Mouse (Mus musculus) kidney, embryonic 16.5 days (tissue): Measurements from ENCODE around the gene Mast4. TPM values are rescaled to one million over a fixed set of nuclear protein-coding genes. Genes with fewer than 3 reads are reported as not detected.

ENCODE experiments used
- ATAC-seq: fragments of 200-750 bp; cut with Nextera tagmentation; 2 replicates; pipeline ENCODE4 v1.8.0; 2017; ENCODE audit warnings: moderate TSS enrichment; ENCODE audit not compliant: low FRiP score, low TSS enrichment
- H3K27ac ChIP-seq: fragments of 300-500 bp; sonication (generic); 2 replicates; pipeline ENCODE4 v1.5.1; 2014; ENCODE audit warnings: low read length
- H3K27me3 ChIP-seq: fragments of 300-500 bp; sonication (generic); 2 replicates; pipeline ENCODE4 v1.6.1; 2014; ENCODE audit warnings: low read length, control low read depth, mixed read lengths; ENCODE audit not compliant: insufficient read depth
- H3K36me3 ChIP-seq: fragments of 300-500 bp; sonication (generic); 2 replicates; pipeline ENCODE4 v1.6.1; 2014; ENCODE audit warnings: low read length, control low read depth, mixed read lengths; ENCODE audit not compliant: insufficient read depth
- H3K4me1 ChIP-seq: fragments of 300-500 bp; sonication (generic); 2 replicates; pipeline ENCODE4 v1.6.1; 2014; ENCODE audit warnings: low read length, control low read depth, mixed read lengths; ENCODE audit not compliant: insufficient read depth
- H3K4me2 ChIP-seq: fragments of 300-500 bp; sonication (generic); replicated peaks from 2 replicates; pipeline ENCODE4 v1.6.1; 2014; ENCODE audit warnings: low read depth, low read length
- H3K4me3 ChIP-seq: fragments of 300-500 bp; sonication (generic); 2 replicates; pipeline ENCODE4 v1.5.1; 2014; ENCODE audit warnings: mild to moderate bottlenecking, low read length
- H3K9ac ChIP-seq: fragments of 300-500 bp; sonication (generic); replicated peaks from 2 replicates; pipeline ENCODE4 v1.6.1; 2014; ENCODE audit warnings: low read length
- H3K9me3 ChIP-seq: fragments of 300-500 bp; sonication (generic); 2 replicates; pipeline ENCODE4 v1.6.1; 2016; ENCODE audit warnings: low read length, control low read depth
- WGBS: fragments of 180-500 bp; shearing (Covaris S2); extraction: QIAGEN DNeasy Blood & Tissue Kit; methylation state at CpG from one replicate; pipeline ENCODE4 v1.1.7; 2014; 5-methylcytosine and 5-hydroxymethylcytosine counted together
- polyA plus RNA-seq: library from polyadenylated mRNA; unstranded; fragments of >200 nt; fragmentation: Nextera tagmentation; extraction: Ambion mirVana; gene quantifications from 2 replicates; pipeline ENCODE4 v1.2.1, GENCODE M21; 2015

Mast4 gene
- polyA plus RNA-seq, 1 experiment from 2014 or later: 19.9 TPM

DNA sequence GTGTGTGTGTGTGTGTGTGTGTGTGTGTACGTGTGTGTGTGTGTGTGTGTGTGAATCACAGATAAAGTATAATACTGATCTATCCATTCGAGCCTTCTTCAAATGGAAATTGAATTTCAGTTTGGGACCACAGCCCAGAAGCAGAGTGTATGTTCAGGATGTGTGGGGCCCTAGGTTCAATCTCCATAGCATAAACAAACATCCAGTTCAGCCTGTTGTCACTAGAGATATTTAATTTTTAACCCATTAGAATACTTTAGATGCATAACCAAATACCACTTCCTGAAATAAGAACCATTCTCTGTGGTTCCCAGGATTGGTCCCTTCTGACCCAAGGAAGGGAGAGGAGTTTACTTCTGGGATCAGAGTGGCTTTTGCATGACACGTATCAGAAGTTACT lies 468.8 kb downstream of the Mast4 start:
- H3K4me3 ChIP-seq: no peak overlapping the region
- no peak overlapping the region for H3K4me2 ChIP-seq
- H3K36me3 ChIP-seq: peaks cover 5% of the 10 kb centered on the region; the same call in 1 of the 2 replicates
- H3K4me1 ChIP-seq: peaks cover 25% of the 10 kb centered on the region
- ATAC-seq: peak; percentile 40; the same call in 1 of the 2 replicates
- WGBS: 46% methylated on average over 3 of the region's 3 CpGs
- H3K9ac ChIP-seq: peak overlapping the region; percentile 49; the same call in 1 of the 2 replicates
- H3K27ac ChIP-seq: peak overlapping the region; percentile 88
- no peaks in the 10 kb centered on the region for H3K27me3 ChIP-seq
- H3K9me3 ChIP-seq: peaks cover 10% of the 10 kb centered on the region

DNA sequence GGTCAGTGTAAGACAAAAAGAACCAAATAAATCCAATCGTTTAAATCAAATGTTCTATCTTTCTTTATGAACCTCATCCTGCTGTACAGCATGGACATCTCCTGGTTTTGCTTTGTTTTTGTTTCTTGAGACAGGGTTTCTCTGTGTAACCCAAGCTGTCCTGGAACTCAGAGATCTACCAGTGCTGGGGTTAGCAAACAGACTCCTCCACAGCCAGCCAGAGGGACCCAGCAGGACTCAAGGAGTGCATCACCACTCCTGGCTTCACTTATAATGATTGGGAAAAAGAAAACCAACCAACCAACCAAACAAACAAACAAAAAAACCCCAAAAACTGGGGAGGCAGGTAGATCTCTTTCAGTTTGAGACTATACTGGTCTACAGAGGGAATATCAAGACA lies 469.5 kb downstream of the Mast4 start:
- peak; percentile 61; the same call in 1 of the 2 replicates for ATAC-seq
- H3K4me1 ChIP-seq: peaks cover 30% of the 10 kb centered on the region
- no peak overlapping the region for H3K4me3 ChIP-seq
- 35% methylated on average over 1 of the region's 1 CpGs for WGBS
- no peaks in the 10 kb centered on the region for H3K27me3 ChIP-seq
- H3K4me2 ChIP-seq: no peak overlapping the region
- H3K36me3 ChIP-seq: peaks cover 5% of the 10 kb centered on the region; the same call in 1 of the 2 replicates
- no peak overlapping the region for H3K9ac ChIP-seq
- peaks cover 10% of the 10 kb centered on the region for H3K9me3 ChIP-seq
- H3K27ac ChIP-seq: no peak overlapping the region; the same call in 1 of the 2 replicates

DNA sequence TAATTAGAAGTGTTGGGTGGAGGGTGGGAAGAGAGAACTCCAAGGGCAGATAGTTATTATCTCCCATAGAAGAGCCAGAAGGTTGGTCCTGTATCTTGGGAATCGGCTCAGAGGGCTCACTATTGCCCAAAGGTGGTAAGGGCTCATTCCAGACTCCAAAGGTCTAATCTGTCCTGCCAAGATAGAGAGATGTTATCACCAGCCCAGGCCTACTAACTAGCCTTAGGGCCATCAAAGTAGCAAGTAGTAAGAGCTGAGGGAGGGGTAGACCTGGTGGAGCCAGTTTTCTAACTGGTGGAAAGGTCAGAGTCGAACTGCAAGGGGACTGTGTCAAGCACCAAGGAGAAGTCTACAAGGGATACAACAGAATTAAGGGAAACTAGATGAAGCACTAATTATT lies 470.2 kb downstream of the Mast4 start:
- H3K36me3 ChIP-seq: peaks cover 5% of the 10 kb centered on the region; the same call in 1 of the 2 replicates
- H3K4me1 ChIP-seq: peaks cover 30% of the 10 kb centered on the region
- no peak overlapping the region for H3K9ac ChIP-seq
- H3K27me3 ChIP-seq: no peaks in the 10 kb centered on the region
- no peak for ATAC-seq
- H3K9me3 ChIP-seq: peaks cover 10% of the 10 kb centered on the region
- H3K4me2 ChIP-seq: no peak overlapping the region
- no peak overlapping the region for H3K27ac ChIP-seq
- WGBS: 69% methylated on average over 2 of the region's 2 CpGs
- no peak overlapping the region for H3K4me3 ChIP-seq

DNA sequence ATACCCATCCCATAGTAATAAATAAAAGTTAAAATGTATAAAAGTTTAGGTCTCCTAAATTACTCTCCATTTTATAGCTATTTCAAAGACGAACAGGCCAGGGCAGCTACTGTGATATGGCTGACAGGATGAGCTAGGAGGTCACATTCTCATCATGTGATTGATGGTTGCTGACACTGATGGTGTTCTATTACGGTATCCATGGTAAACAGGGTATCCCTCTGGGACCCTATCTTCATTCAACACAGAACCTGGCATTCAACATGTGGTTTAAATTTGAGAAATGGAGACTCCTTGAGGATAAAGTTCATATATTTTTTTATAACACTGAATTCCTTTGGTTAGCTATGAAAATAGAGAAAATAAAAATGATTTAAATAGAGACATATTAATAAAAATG lies 471.3 kb downstream of the Mast4 start:
- Histone ChIP-seq H3K4me1 (peaks cover 30% of the 10 kb centered on the region), H3K27ac (no peak overlapping the region), H3K9ac (no peak overlapping the region), H3K4me2 (no peak overlapping the region), H3K36me3 (no peaks in the 10 kb centered on the region), H3K27me3 (no peaks in the 10 kb centered on the region), H3K9me3 (peaks cover under 1% of the 10 kb centered on the region; the same call in 1 of the 2 replicates), H3K4me3 (no peak overlapping the region)
- 35% methylated on average over 2 of the region's 2 CpGs for WGBS
- ATAC-seq: no peak

DNA sequence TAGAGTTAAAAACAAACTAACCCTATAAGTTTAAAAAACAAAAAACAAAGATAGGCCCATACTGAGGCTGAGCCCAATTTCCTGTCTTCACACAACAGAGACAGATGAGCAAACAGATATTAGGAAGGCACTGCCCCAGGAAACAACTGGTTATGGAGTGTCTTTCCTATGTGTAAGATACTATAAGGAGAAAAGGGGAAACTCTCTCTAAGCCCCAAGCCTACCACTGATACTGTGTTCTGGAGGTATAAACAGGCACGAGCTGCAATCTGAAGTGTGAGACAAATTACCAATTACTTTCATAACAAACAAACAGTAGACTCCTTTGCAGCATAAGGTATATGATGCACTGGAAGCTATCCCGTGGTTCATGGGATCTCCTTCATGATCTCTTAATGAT lies 471.9 kb downstream of the Mast4 start:
- ATAC-seq: no peak
- Histone ChIP-seq H3K9ac (no peak overlapping the region), H3K27ac (no peak overlapping the region), H3K27me3 (no peaks in the 10 kb centered on the region), H3K4me3 (no peak overlapping the region), H3K4me2 (no peak overlapping the region), H3K9me3 (no peaks in the 10 kb centered on the region), H3K4me1 (peaks cover 30% of the 10 kb centered on the region), H3K36me3 (no peaks in the 10 kb centered on the region)
- 50% methylated on average over 2 of the region's 2 CpGs for WGBS

DNA sequence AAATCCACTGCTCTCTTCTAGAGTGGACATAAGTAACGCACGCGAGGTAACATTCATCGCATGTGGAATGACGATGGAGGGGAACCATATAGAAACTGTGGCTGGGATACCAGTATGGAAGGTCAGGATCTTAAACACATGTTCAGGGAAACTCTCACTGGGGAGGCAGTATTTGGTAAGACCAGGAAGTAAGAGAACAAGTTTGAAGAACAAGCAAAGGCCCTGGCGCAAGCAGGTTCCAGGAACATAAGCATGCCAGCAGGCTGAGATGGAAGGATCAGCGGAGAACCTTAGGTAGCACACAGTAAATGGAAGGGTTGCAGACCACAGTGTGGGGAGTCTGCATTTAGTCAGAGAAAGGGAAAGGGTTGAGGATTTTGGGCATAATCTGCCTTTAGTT lies 473.6 kb downstream of the Mast4 start:
- Histone ChIP-seq H3K4me1 (peaks cover 26% of the 10 kb centered on the region), H3K4me3 (no peak overlapping the region), H3K4me2 (no peak overlapping the region), H3K9ac (no peak overlapping the region), H3K36me3 (no peaks in the 10 kb centered on the region), H3K27ac (0 out of 2 replicates have a peak overlapping the region, but pooled peaks have one; percentile 18), H3K27me3 (no peaks in the 10 kb centered on the region), H3K9me3 (no peaks in the 10 kb centered on the region)
- ATAC-seq: no peak
- WGBS: 85% methylated on average over 7 of the region's 7 CpGs

DNA sequence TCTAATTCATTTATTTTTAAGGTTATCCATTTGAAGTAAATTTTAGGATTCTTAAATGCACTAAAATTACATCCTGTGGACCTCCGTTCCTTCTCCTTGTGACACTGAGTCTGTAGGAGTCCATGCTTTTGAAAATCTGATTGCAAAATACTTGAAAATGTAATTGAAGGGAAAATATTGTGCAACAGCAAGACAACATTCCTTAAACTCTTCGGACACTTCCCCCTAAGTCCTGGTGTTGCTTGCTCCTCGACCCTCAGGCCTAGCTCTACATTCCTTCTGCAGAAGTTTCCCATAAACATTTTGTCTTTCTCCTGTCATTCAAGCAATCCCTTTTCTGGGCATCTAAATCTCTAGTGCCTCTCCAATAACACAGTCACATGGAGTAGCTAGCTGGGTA lies 474.2 kb downstream of the Mast4 start:
- ATAC-seq: no peak
- 52% methylated on average over 3 of the region's 3 CpGs for WGBS
- Histone ChIP-seq H3K27me3 (no peaks in the 10 kb centered on the region), H3K4me2 (no peak overlapping the region), H3K9ac (no peak overlapping the region), H3K27ac (0 out of 2 replicates have a peak overlapping the region, but pooled peaks have one; percentile 18), H3K36me3 (no peaks in the 10 kb centered on the region), H3K9me3 (no peaks in the 10 kb centered on the region), H3K4me1 (peaks cover 20% of the 10 kb centered on the region; the same call in 1 of the 2 replicates), H3K4me3 (no peak overlapping the region)

DNA sequence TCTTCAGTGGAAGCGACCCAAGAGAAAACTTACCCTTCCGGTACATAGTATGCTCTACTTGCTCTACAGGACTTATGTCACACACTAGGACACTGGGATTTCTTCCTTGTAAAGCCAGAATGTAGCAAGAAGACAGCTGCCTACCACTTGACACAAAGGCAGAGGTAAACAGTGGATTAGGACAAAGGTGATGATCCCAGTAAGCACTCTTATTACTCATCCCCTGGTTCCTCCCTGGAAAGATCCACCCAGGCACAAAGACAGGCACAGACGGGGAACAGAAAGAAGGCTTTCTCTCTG lies 476.8 kb downstream of the Mast4 start:
- Histone ChIP-seq H3K36me3 (no peaks in the 10 kb centered on the region), H3K4me3 (no peak overlapping the region), H3K9me3 (no peaks in the 10 kb centered on the region), H3K27ac (no peak overlapping the region; the same call in 1 of the 2 replicates), H3K27me3 (no peaks in the 10 kb centered on the region), H3K4me1 (peaks cover 16% of the 10 kb centered on the region; the same call in 1 of the 2 replicates), H3K4me2 (no peak overlapping the region), H3K9ac (no peak overlapping the region)
- 81% methylated on average over 3 of the region's 3 CpGs for WGBS
- no peak for ATAC-seq

DNA sequence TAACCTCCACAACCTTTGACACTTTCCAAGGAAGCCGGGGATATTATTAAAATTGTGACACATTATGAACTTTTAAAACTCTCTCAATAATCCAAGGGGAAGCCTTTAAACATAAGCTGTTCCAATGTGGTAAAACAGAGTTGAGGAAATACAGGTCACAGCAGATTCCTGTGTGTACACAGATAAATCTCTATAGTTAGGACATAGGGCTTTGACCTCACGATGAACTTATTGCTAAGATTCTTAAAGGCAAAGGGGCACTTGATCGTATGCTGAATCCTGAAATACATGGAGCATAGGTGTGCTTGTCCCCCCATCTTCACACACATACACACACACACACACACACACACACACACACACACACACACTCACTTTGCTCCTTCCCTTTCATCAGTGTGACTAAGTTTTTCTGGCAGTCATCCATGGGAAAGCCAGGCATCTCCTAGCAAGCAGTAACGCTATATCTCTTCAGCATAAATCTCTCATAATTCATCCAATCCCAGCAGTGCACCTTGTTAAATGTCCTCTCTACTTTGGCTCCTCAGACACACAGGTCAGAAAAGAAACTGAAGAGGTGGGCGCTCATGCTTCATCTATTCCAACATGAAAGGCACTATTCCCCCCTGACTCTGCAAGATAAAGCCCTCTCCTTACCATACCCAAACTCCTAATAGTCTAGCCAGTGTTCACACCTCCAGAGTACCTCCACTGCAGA lies 477.3 kb downstream of the Mast4 start:
- 62% methylated on average over 5 of the region's 5 CpGs for WGBS
- Histone ChIP-seq H3K27ac (no peak overlapping the region; the same call in 1 of the 2 replicates), H3K27me3 (no peaks in the 10 kb centered on the region), H3K36me3 (no peaks in the 10 kb centered on the region), H3K9me3 (no peaks in the 10 kb centered on the region), H3K4me2 (no peak overlapping the region), H3K4me1 (peaks cover 16% of the 10 kb centered on the region; the same call in 1 of the 2 replicates), H3K4me3 (no peak overlapping the region), H3K9ac (no peak overlapping the region)
- no peak for ATAC-seq

DNA sequence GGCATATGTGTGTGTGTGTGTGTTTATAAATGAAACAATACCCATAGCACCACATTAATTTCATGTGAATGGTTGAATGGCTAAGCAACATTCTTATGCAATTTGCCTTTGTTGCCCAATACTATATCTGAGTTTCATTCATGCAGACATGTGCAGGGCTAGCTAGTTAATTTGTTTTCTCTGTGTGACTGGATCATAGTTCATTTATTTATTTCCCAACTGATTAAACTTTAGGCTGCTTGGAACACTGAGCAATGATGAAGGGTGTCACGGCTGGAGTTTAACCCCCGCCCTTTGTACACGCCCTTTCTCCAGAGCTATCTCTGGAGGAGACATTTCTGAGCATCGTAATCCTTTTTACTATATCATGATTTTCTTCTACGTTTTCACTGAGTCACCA lies 481.4 kb downstream of the Mast4 start:
- Histone ChIP-seq H3K27ac (no peak overlapping the region), H3K4me2 (no peak overlapping the region), H3K36me3 (no peaks in the 10 kb centered on the region), H3K9me3 (no peaks in the 10 kb centered on the region), H3K4me3 (no peak overlapping the region), H3K27me3 (no peaks in the 10 kb centered on the region), H3K9ac (no peak overlapping the region), H3K4me1 (0 out of 2 replicates have a peak, but pooled peaks cover 7% of the 10 kb centered on the region)
- WGBS: 81% methylated on average over 5 of the region's 5 CpGs
- ATAC-seq: no peak
